Mouse (Mus musculus) hindbrain, embryonic 10.5 days (tissue): ENCODE data around the gene Ranbp17. TPM values are rescaled to one million over a fixed set of nuclear protein-coding genes. Genes with fewer than 3 reads are reported as not detected.

Source experiments
- DNase-seq: peaks from one replicate; pipeline ENCODE4 v3.0.0-alpha.2; 2017; ENCODE audit warnings: low spot score
- H3K27ac ChIP-seq: fragments of 300-500 bp; sonication (generic); 2 replicates; pipeline ENCODE4 v1.5.1; 2016; ENCODE audit warnings: mild to moderate bottlenecking, moderate library complexity
- H3K27me3 ChIP-seq: fragments of 300-500 bp; sonication (generic); 2 replicates; pipeline ENCODE4 v1.6.1; 2016; ENCODE audit warnings: mild to moderate bottlenecking; ENCODE audit not compliant: poor library complexity, insufficient read depth, severe bottlenecking
- H3K36me3 ChIP-seq: fragments of 300-500 bp; sonication (generic); 2 replicates; pipeline ENCODE4 v1.6.1; 2016; ENCODE audit warnings: mild to moderate bottlenecking, moderate library complexity
- H3K4me1 ChIP-seq: fragments of 300-500 bp; sonication (generic); replicated peaks from 2 replicates; pipeline ENCODE4 v1.6.1; 2016; ENCODE audit warnings: mild to moderate bottlenecking
- H3K4me3 ChIP-seq: fragments of 300-500 bp; sonication (generic); 2 replicates; pipeline ENCODE4 v1.5.1; 2016; ENCODE audit warnings: mild to moderate bottlenecking, moderate library complexity
- H3K9me3 ChIP-seq: fragments of 300-500 bp; sonication (generic); 2 replicates; pipeline ENCODE4 v1.6.1; 2016; ENCODE audit warnings: mild to moderate bottlenecking, moderate library complexity
- WGBS: fragments of 180-500 bp; shearing (Covaris S2); methylation state at CpG from one replicate; pipeline ENCODE4 v1.1.7; 2016; 5-methylcytosine and 5-hydroxymethylcytosine counted together
- polyA plus RNA-seq: library from polyadenylated mRNA; unstranded; fragments of >200 nt; fragmentation: Nextera tagmentation; extraction: Ambion mirVana; gene quantifications from 2 replicates; pipeline ENCODE4 v1.2.1, GENCODE M21; 2016

Gene Ranbp17
- 11.5 and 13.4 TPM in 2 replicates for polyA plus RNA-seq

- Histone ChIP-seq H3K27me3 (no peaks in the 10 kb centered on the region), H3K4me1 (peaks cover 18% of the 10 kb centered on the region), H3K4me3 (peak within 1 kb of the TSS; percentile 92), H3K36me3 (no peaks in the 10 kb centered on the region), H3K27ac (peak within 1 kb of the TSS; percentile 97), H3K9me3 (0 out of 2 replicates have a peak, but pooled peaks cover 9% of the 10 kb centered on the region)
- 1% methylated on average over 72 of the region's 72 CpGs for WGBS
- DNase-seq, result peak; percentile 83
Measured at GRCm38 (mm10) chr11:33513376-33513991, at the start of gene Ranbp17. Ranbp17 (minus strand) TSS chr11:33513746.

- Histone ChIP-seq H3K9me3 (no peaks in the 10 kb centered on the region), H3K36me3 (no peaks in the 10 kb centered on the region), H3K4me3 (no peak overlapping the region), H3K27ac (no peak overlapping the region), H3K4me1 (no peaks in the 10 kb centered on the region), H3K27me3 (no peaks in the 10 kb centered on the region)
- no peak for DNase-seq
- 86% methylated on average over 8 of the region's 8 CpGs for WGBS
Measured at GRCm38 (mm10) chr11:33554123-33554522, 40.6 kb upstream of the Ranbp17 start.

- no peak overlapping the region for H3K27ac ChIP-seq
- 74% methylated on average over 14 of the region's 14 CpGs for WGBS
- no peaks in the 10 kb centered on the region for H3K4me1 ChIP-seq
- no peaks in the 10 kb centered on the region for H3K36me3 ChIP-seq
- H3K4me3 ChIP-seq, result no peak overlapping the region
- DNase-seq, result no peak
- H3K9me3 ChIP-seq, result no peaks in the 10 kb centered on the region
- no peaks in the 10 kb centered on the region for H3K27me3 ChIP-seq
Measured at GRCm38 (mm10) chr11:33550861-33551560, 37.5 kb upstream of the Ranbp17 start.

- Histone ChIP-seq H3K36me3 (no peaks in the 10 kb centered on the region), H3K27me3 (no peaks in the 10 kb centered on the region), H3K4me1 (no peaks in the 10 kb centered on the region), H3K4me3 (no peak overlapping the region), H3K27ac (no peak overlapping the region), H3K9me3 (no peaks in the 10 kb centered on the region)
- no peak for DNase-seq
- WGBS, result 91% methylated on average over 2 of the region's 2 CpGs
Measured at GRCm38 (mm10) chr11:33547386-33547785, 33.8 kb upstream of the Ranbp17 start.

GRCm38 (mm10) chr11:33544945-33545344 is 31.4 kb upstream of the Ranbp17 start:
- Histone ChIP-seq H3K36me3 (no peaks in the 10 kb centered on the region), H3K27me3 (no peaks in the 10 kb centered on the region), H3K4me1 (no peaks in the 10 kb centered on the region), H3K4me3 (no peak overlapping the region), H3K27ac (no peak overlapping the region), H3K9me3 (no peaks in the 10 kb centered on the region)
- 95% methylated on average over 2 of the region's 2 CpGs for WGBS
- no peak for DNase-seq

- 69% methylated on average over 11 of the region's 11 CpGs for WGBS
- Histone ChIP-seq H3K27me3 (no peaks in the 10 kb centered on the region), H3K4me1 (no peaks in the 10 kb centered on the region), H3K27ac (no peak overlapping the region), H3K36me3 (no peaks in the 10 kb centered on the region), H3K4me3 (no peak overlapping the region), H3K9me3 (no peaks in the 10 kb centered on the region)
- DNase-seq, result no peak
Measured at GRCm38 (mm10) chr11:33544121-33544520, 30.6 kb upstream of the Ranbp17 start.

GRCm38 (mm10) chr11:33537390-33538125 is 24.0 kb upstream of the Ranbp17 start:
- Histone ChIP-seq H3K4me3 (no peak overlapping the region), H3K27me3 (no peaks in the 10 kb centered on the region), H3K9me3 (no peaks in the 10 kb centered on the region), H3K27ac (no peak overlapping the region), H3K36me3 (no peaks in the 10 kb centered on the region), H3K4me1 (no peaks in the 10 kb centered on the region)
- no peak for DNase-seq
- WGBS, result 69% methylated on average over 5 of the region's 5 CpGs

GRCm38 (mm10) chr11:33536636-33537035 is 23.1 kb upstream of the Ranbp17 start:
- H3K27ac ChIP-seq, result no peak overlapping the region
- no peaks in the 10 kb centered on the region for H3K36me3 ChIP-seq
- WGBS, result 90% methylated on average over 3 of the region's 3 CpGs
- H3K27me3 ChIP-seq, result no peaks in the 10 kb centered on the region
- H3K9me3 ChIP-seq, result no peaks in the 10 kb centered on the region
- H3K4me1 ChIP-seq, result no peaks in the 10 kb centered on the region
- H3K4me3 ChIP-seq, result no peak overlapping the region
- DNase-seq, result no peak

GRCm38 (mm10) chr11:33534541-33534940 is 21.0 kb upstream of the Ranbp17 start:
- H3K9me3 ChIP-seq, result no peaks in the 10 kb centered on the region
- no peak overlapping the region for H3K27ac ChIP-seq
- no peaks in the 10 kb centered on the region for H3K36me3 ChIP-seq
- WGBS, result 86% methylated on average over 4 of the region's 4 CpGs
- no peak overlapping the region for H3K4me3 ChIP-seq
- H3K4me1 ChIP-seq, result no peaks in the 10 kb centered on the region
- H3K27me3 ChIP-seq, result no peaks in the 10 kb centered on the region
- no peak for DNase-seq

GRCm38 (mm10) chr11:33533577-33533976 is 20.0 kb upstream of the Ranbp17 start:
- 67% methylated on average over 3 of the region's 3 CpGs for WGBS
- no peak for DNase-seq
- Histone ChIP-seq H3K36me3 (no peaks in the 10 kb centered on the region), H3K27ac (no peak overlapping the region), H3K27me3 (no peaks in the 10 kb centered on the region), H3K4me1 (no peaks in the 10 kb centered on the region), H3K4me3 (no peak overlapping the region), H3K9me3 (no peaks in the 10 kb centered on the region)

- Histone ChIP-seq H3K4me3 (no peak overlapping the region), H3K36me3 (no peaks in the 10 kb centered on the region), H3K27ac (no peak overlapping the region), H3K4me1 (0 out of 2 replicates have a peak, but pooled peaks cover 2% of the 10 kb centered on the region), H3K9me3 (no peaks in the 10 kb centered on the region), H3K27me3 (no peaks in the 10 kb centered on the region)
- 64% methylated on average over 2 of the region's 2 CpGs for WGBS
- DNase-seq, result no peak
Measured at GRCm38 (mm10) chr11:33529576-33529975, 16.0 kb upstream of the Ranbp17 start.

- no peaks in the 10 kb centered on the region for H3K27me3 ChIP-seq
- H3K27ac ChIP-seq, result peak overlapping the region; percentile 97
- H3K36me3 ChIP-seq, result no peaks in the 10 kb centered on the region
- DNase-seq, result no peak
- under 1% methylated on average over 43 of the region's 43 CpGs for whole genome bisulfite sequencing
- H3K9me3 ChIP-seq, result 0 out of 2 replicates have a peak, but pooled peaks cover 9% of the 10 kb centered on the region
- H3K4me3 ChIP-seq, result peak overlapping the region; percentile 92
- peaks cover 18% of the 10 kb centered on the region for H3K4me1 ChIP-seq
Measured at GRCm38 (mm10) chr11:33512854-33513375, 631 bp downstream of the Ranbp17 start.

- Histone ChIP-seq H3K4me3 (no peak overlapping the region), H3K4me1 (peaks cover 18% of the 10 kb centered on the region), H3K27ac (no peak overlapping the region), H3K36me3 (no peaks in the 10 kb centered on the region), H3K27me3 (no peaks in the 10 kb centered on the region), H3K9me3 (0 out of 2 replicates have a peak, but pooled peaks cover 5% of the 10 kb centered on the region)
- DNase-seq, result no peak
Measured at GRCm38 (mm10) chr11:33509401-33509800, 4.1 kb downstream of the Ranbp17 start.
